Mouse (Mus musculus) ES-E14 (cell line): ENCODE results near the gene Tmem150b.

Experiments used
- CHD2 ChIP-seq: IDR thresholded peaks from 2 replicates; pipeline ENCODE4 v1.6.1; 2014; ENCODE audit warnings: mild to moderate bottlenecking, low read depth, low read length, inconsistent platforms
- HCFC1 ChIP-seq: IDR thresholded peaks from 2 replicates; pipeline ENCODE4 v1.6.1; 2012; ENCODE audit warnings: low read length, inconsistent platforms, borderline replicate concordance; ENCODE audit not compliant: insufficient read depth
- ZNF384 ChIP-seq: IDR thresholded peaks from 2 replicates; pipeline ENCODE4 v1.6.1; 2012; ENCODE audit warnings: low read depth, low read length, inconsistent platforms

- TF ChIP-seq HCFC1, result no peak
- no peak for TF ChIP-seq CHD2
- TF ChIP-seq ZNF384, result no peak
These were observed 15.3 kb upstream of the Tmem150b start for GRCm38 (mm10) chr7:4740309-4740727.
